In genomic region chr2:62483550-62483949, GRCm38 (mm10) we compare ENCODE assay signal across 29 mouse cellular contexts. TPM values are rescaled to one million over a fixed set of nuclear protein-coding genes. Genes with fewer than 3 reads are reported as not detected.
DNase-seq lines count a peak whose midpoint lies in the region; ATAC-seq and TF ChIP-seq lines count a peak whose summit lies in the region.
"Had no signal": no experiment of that assay in that cellular context is flagged by ENCODE, and none has a peak within 500 bp of the region (broad histone marks: within the 10 kb centered on the region; RNA-seq: fewer than 3 reads in every experiment).

Gcg (minus strand) TSS chr2:62483650.

- H3K9me3 ChIP-seq in intestine, embryonic 15.5 days = no peaks in the 10 kb centered on the region
- no peaks in the 10 kb centered on the region for H3K9me3 ChIP-seq in intestine, postnatal 0 days (ENCODE audit: control insufficient read depth)
- no peaks in the 10 kb centered on the region for H3K9me3 ChIP-seq in stomach, embryonic 15.5 days
- no peaks in the 10 kb centered on the region for H3K9me3 ChIP-seq in hindbrain, embryonic 14.5 days (ENCODE audit: control insufficient read depth, low read length)
- H3K9me3 ChIP-seq: embryonic facial prominence, embryonic 10.5 days; embryonic facial prominence, embryonic 13.5 days; forebrain, embryonic 12.5 days; forebrain, embryonic 15.5 days; heart, embryonic 10.5 days; heart, embryonic 13.5 days; hindbrain, embryonic 12.5 days had no signal

- no peaks in the 10 kb centered on the region for H3K4me1 ChIP-seq in intestine, embryonic 15.5 days (replicated peaks)
- no peaks in the 10 kb centered on the region for H3K4me1 ChIP-seq in intestine, postnatal 0 days (replicated peaks; ENCODE audit: control insufficient read depth, insufficient read depth, low read length)
- no peaks in the 10 kb centered on the region for H3K4me1 ChIP-seq in stomach, embryonic 15.5 days
- 0 out of 2 replicates have a peak, but pooled peaks cover 4% of the 10 kb centered on the region for H3K4me1 ChIP-seq in hindbrain, embryonic 14.5 days (replicated peaks; ENCODE audit: control insufficient read depth, insufficient read depth, low read length)
- H3K4me1 ChIP-seq: embryonic facial prominence, embryonic 10.5 days; embryonic facial prominence, embryonic 13.5 days; forebrain, embryonic 12.5 days; heart, embryonic 10.5 days; heart, embryonic 13.5 days had no signal

- no peak for DNase-seq in cerebellum, adult 9-10 months
- DNase-seq in hindbrain, embryonic 14.5 days (ENCODE audit: low spot score) = no peak
- DNase-seq in urinary bladder, postnatal 25 days (ENCODE audit: low spot score) = no peak
- DNase-seq: adrenal gland, adult 8-10 months; adrenal gland, postnatal 36 days; cerebellum, adult 2 months; cerebellum, postnatal 10 days; cerebellum, postnatal 36 days; embryo, embryonic 11 days; gastrocnemius, postnatal 25 days; heart, adult 2 months; heart, postnatal 14 days had no signal

- no peaks in the 10 kb centered on the region for H3K36me3 ChIP-seq in intestine, embryonic 15.5 days
- no peaks in the 10 kb centered on the region for H3K36me3 ChIP-seq in intestine, postnatal 0 days (ENCODE audit: control insufficient read depth, insufficient read depth)
- H3K36me3 ChIP-seq in stomach, embryonic 15.5 days = no peaks in the 10 kb centered on the region
- no peaks in the 10 kb centered on the region for H3K36me3 ChIP-seq in hindbrain, embryonic 14.5 days (replicated peaks; ENCODE audit: control insufficient read depth, insufficient read depth)
- H3K36me3 ChIP-seq: embryonic facial prominence, embryonic 10.5 days; embryonic facial prominence, embryonic 13.5 days; forebrain, embryonic 12.5 days; forebrain, embryonic 15.5 days; heart, embryonic 10.5 days; heart, embryonic 13.5 days; hindbrain, embryonic 12.5 days had no signal

- TF ChIP-seq CTCF in intestine, postnatal 0 days (IDR thresholded peaks at IDR 0.05; ENCODE audit: low read depth) = no peak

- no peak within 1 kb of the TSS for H3K9ac ChIP-seq in intestine, embryonic 15.5 days
- no peak within 1 kb of the TSS for H3K9ac ChIP-seq in intestine, postnatal 0 days (ENCODE audit: low read depth, low read length)
- no peak within 1 kb of the TSS for H3K9ac ChIP-seq in stomach, embryonic 15.5 days
- no peak within 1 kb of the TSS for H3K9ac ChIP-seq in hindbrain, embryonic 14.5 days
- H3K9ac ChIP-seq: embryonic facial prominence, embryonic 13.5 days; forebrain, embryonic 12.5 days; forebrain, embryonic 15.5 days; heart, embryonic 13.5 days; hindbrain, embryonic 12.5 days had no signal

- 76% methylated on average over 9 of the region's 9 CpGs for WGBS in intestine, embryonic 15.5 days
- WGBS in intestine, postnatal 0 days = 72% methylated on average over 9 of the region's 9 CpGs
- WGBS in stomach, embryonic 15.5 days = 74% methylated on average over 9 of the region's 9 CpGs
- 82% methylated on average over 9 of the region's 9 CpGs for WGBS in hindbrain, embryonic 14.5 days

- H3K27ac ChIP-seq in intestine, embryonic 15.5 days = no peak within 1 kb of the TSS
- no peak within 1 kb of the TSS for H3K27ac ChIP-seq in intestine, postnatal 0 days (ENCODE audit: low read depth, low read length)
- no peak within 1 kb of the TSS for H3K27ac ChIP-seq in stomach, embryonic 15.5 days
- H3K27ac ChIP-seq in hindbrain, embryonic 14.5 days = no peak within 1 kb of the TSS
- H3K27ac ChIP-seq: embryonic facial prominence, embryonic 10.5 days; embryonic facial prominence, embryonic 13.5 days; forebrain, embryonic 12.5 days; forebrain, embryonic 15.5 days; heart, adult 2 months; heart, embryonic 10.5 days; heart, embryonic 13.5 days; hindbrain, embryonic 12.5 days had no signal

- H3K4me3 ChIP-seq in intestine, embryonic 15.5 days (replicated peaks) = no peak within 1 kb of the TSS
- no peak within 1 kb of the TSS for H3K4me3 ChIP-seq in intestine, postnatal 0 days (ENCODE audit: low read depth, low read length)
- H3K4me3 ChIP-seq in stomach, embryonic 15.5 days (replicated peaks) = no peak within 1 kb of the TSS
- no peak within 1 kb of the TSS for H3K4me3 ChIP-seq in hindbrain, embryonic 14.5 days (replicated peaks; ENCODE audit: low read length)
- H3K4me3 ChIP-seq: embryonic facial prominence, embryonic 10.5 days; embryonic facial prominence, embryonic 13.5 days; erythroblast, embryonic 14.5 days; forebrain, embryonic 12.5 days; forebrain, embryonic 15.5 days; heart, adult 2 months; heart, embryonic 10.5 days; heart, embryonic 13.5 days; hindbrain, embryonic 12.5 days had no signal

- no peaks in the 10 kb centered on the region for H3K27me3 ChIP-seq in intestine, embryonic 15.5 days (replicated peaks)
- no peaks in the 10 kb centered on the region for H3K27me3 ChIP-seq in intestine, postnatal 0 days (replicated peaks; ENCODE audit: control insufficient read depth, insufficient read depth, low read length)
- no peaks in the 10 kb centered on the region for H3K27me3 ChIP-seq in stomach, embryonic 15.5 days (replicated peaks)
- no peaks in the 10 kb centered on the region for H3K27me3 ChIP-seq in hindbrain, embryonic 14.5 days (ENCODE audit: control insufficient read depth, insufficient read depth, low read length)
- H3K27me3 ChIP-seq: embryonic facial prominence, embryonic 13.5 days; forebrain, embryonic 12.5 days; forebrain, embryonic 15.5 days; heart, embryonic 13.5 days; hindbrain, embryonic 12.5 days had no signal

- H3K4me2 ChIP-seq in intestine, embryonic 15.5 days (replicated peaks) = no peak within 1 kb of the TSS
- H3K4me2 ChIP-seq in intestine, postnatal 0 days (replicated peaks; ENCODE audit: low read depth) = no peak within 1 kb of the TSS
- H3K4me2 ChIP-seq in stomach, embryonic 15.5 days = no peak within 1 kb of the TSS
- no peak within 1 kb of the TSS for H3K4me2 ChIP-seq in hindbrain, embryonic 14.5 days (replicated peaks)
- H3K4me2 ChIP-seq: embryonic facial prominence, embryonic 13.5 days; forebrain, embryonic 12.5 days; forebrain, embryonic 15.5 days; heart, embryonic 13.5 days; hindbrain, embryonic 12.5 days had no signal

- ATAC-seq in intestine, embryonic 15.5 days = no peak
- ATAC-seq in intestine, postnatal 0 days = no peak
- no peak for ATAC-seq in stomach, embryonic 15.5 days (ENCODE audit: insufficient read depth, low FRiP score, low read depth)
- no peak for ATAC-seq in hindbrain, embryonic 14.5 days (ENCODE audit: low FRiP score)
- ATAC-seq: CD4-positive, CD25-positive, alpha-beta regulatory T cell, adult 4 months; forebrain, embryonic 15.5 days; hindbrain, embryonic 16.5 days had no signal

RNA-seq across cellular contexts. Expression of gene Gcg, which starts in this region (rescaled TPM):
- polyA plus RNA-seq in intestine, embryonic 15.5 days (2015; fragmentation: Nextera tagmentation; extraction: Ambion mirVana) = 53.2 and 65.9 TPM in 2 replicates
- polyA plus RNA-seq in intestine, postnatal 0 days (2015; fragmentation: Nextera tagmentation; extraction: Ambion mirVana) = 36.4 and 48.5 TPM in 2 replicates
- 92.0 and 164 TPM in 2 replicates for polyA plus RNA-seq in stomach, embryonic 15.5 days (2015; fragmentation: Nextera tagmentation; extraction: Ambion mirVana)
- polyA plus RNA-seq in hindbrain, embryonic 14.5 days (2014; fragmentation: Nextera tagmentation; extraction: Ambion mirVana) = 0.67 TPM in 1 of 2 replicates, not detected in the other
- polyA plus RNA-seq: C2C12; CD4-positive, CD25-positive, alpha-beta regulatory T cell, adult 4 months; cerebellum, adult 2 months; cortical plate, adult 2 months; embryonic facial prominence, embryonic 10.5 days; embryonic facial prominence, embryonic 13.5 days; erythroblast, embryonic 14.5 days; gonadal fat pad, adult 2 months; heart, adult 2 months; heart, embryonic 13.5 days; heart, embryonic 16.5 days; hindbrain, embryonic 12.5 days had no signal

Comparison
In these comparisons a context has a peak if more than half of its experiments do, and no peak if none do; other contexts are left out.
1. RNA of gene Gcg (polyA plus RNA-seq): 92.0 to 164 TPM in stomach, embryonic 15.5 days, 53.2 to 65.9 TPM in intestine, embryonic 15.5 days and 36.4 to 48.5 TPM in intestine, postnatal 0 days; 0.67 TPM in hindbrain, embryonic 14.5 days; every median in the first group is over 10 times any median in the second.